Mouse (Mus musculus) embryonic facial prominence, embryonic 15.5 days (tissue): ENCODE data around the gene Mcu. TPM values are rescaled to one million over a fixed set of nuclear protein-coding genes. Genes with fewer than 3 reads are reported as not detected.

Experiments used
- ATAC-seq: fragments of 200-750 bp; cut with Nextera tagmentation; 2 replicates; pipeline ENCODE4 v1.8.0; 2017; ENCODE audit warnings: low read depth, moderate TSS enrichment; ENCODE audit not compliant: insufficient number of reproducible peaks, low FRiP score, low TSS enrichment
- H3K27ac ChIP-seq: fragments of 300-500 bp; sonication (generic); replicated peaks from 2 replicates; pipeline ENCODE4 v1.5.1; 2015; ENCODE audit warnings: mild to moderate bottlenecking, inconsistent platforms
- H3K27me3 ChIP-seq: fragments of 300-500 bp; sonication (generic); 2 replicates; pipeline ENCODE4 v1.6.1; 2015; ENCODE audit warnings: inconsistent platforms
- H3K36me3 ChIP-seq: fragments of 300-500 bp; sonication (generic); 2 replicates; pipeline ENCODE4 v1.6.1; 2015; ENCODE audit warnings: mild to moderate bottlenecking, inconsistent platforms
- H3K4me1 ChIP-seq: fragments of 300-500 bp; sonication (generic); 2 replicates; pipeline ENCODE4 v1.6.1; 2015; ENCODE audit warnings: inconsistent platforms
- H3K4me2 ChIP-seq: fragments of 300-500 bp; sonication (generic); replicated peaks from 2 replicates; pipeline ENCODE4 v1.6.1; 2015; ENCODE audit warnings: mild to moderate bottlenecking, inconsistent platforms
- H3K4me3 ChIP-seq: fragments of 300-500 bp; sonication (generic); replicated peaks from 2 replicates; pipeline ENCODE4 v1.5.1; 2015; ENCODE audit warnings: mild to moderate bottlenecking, inconsistent platforms
- H3K9ac ChIP-seq: fragments of 300-500 bp; sonication (generic); 2 replicates; pipeline ENCODE4 v1.6.1; 2015; ENCODE audit warnings: inconsistent platforms
- H3K9me3 ChIP-seq: fragments of 300-500 bp; sonication (generic); replicated peaks from 2 replicates; pipeline ENCODE4 v1.6.1; 2016; ENCODE audit warnings: inconsistent platforms
- WGBS: fragments of 180-500 bp; shearing (Covaris S2); methylation state at CpG from one replicate; pipeline ENCODE4 v1.1.7; 2015; 5-methylcytosine and 5-hydroxymethylcytosine counted together
- polyA plus RNA-seq: library from polyadenylated mRNA; unstranded; fragments of >200 nt; fragmentation: Nextera tagmentation; extraction: Ambion mirVana; gene quantifications from 2 replicates; pipeline ENCODE4 v1.2.1, GENCODE M21; 2015

Gene Mcu
- polyA plus RNA-seq, 1 experiment from 2014 or later = 40.7 TPM

- no peaks in the 10 kb centered on the region for H3K27me3 ChIP-seq
- H3K9me3 ChIP-seq = no peaks in the 10 kb centered on the region
- no peak overlapping the region for H3K4me2 ChIP-seq
- H3K36me3 ChIP-seq = peaks cover 3% of the 10 kb centered on the region; the same call in 1 of the 2 replicates
- WGBS = 80% methylated on average over 11 of the region's 11 CpGs
- no peak overlapping the region for H3K9ac ChIP-seq
- no peaks in the 10 kb centered on the region for H3K4me1 ChIP-seq
- H3K4me3 ChIP-seq = no peak overlapping the region
- H3K27ac ChIP-seq = no peak overlapping the region
- no peak for ATAC-seq
These were observed 67.6 kb downstream of the Mcu start for GRCm38 (mm10) chr10:59548768-59549333.

- H3K9me3 ChIP-seq = no peaks in the 10 kb centered on the region
- H3K9ac ChIP-seq = no peak overlapping the region
- H3K4me3 ChIP-seq = no peak overlapping the region
- no peak overlapping the region for H3K4me2 ChIP-seq
- 60% methylated on average over 6 of the region's 6 CpGs for WGBS
- ATAC-seq = no peak
- peaks cover 3% of the 10 kb centered on the region; the same call in 1 of the 2 replicates for H3K36me3 ChIP-seq
- H3K4me1 ChIP-seq = no peaks in the 10 kb centered on the region
- H3K27me3 ChIP-seq = no peaks in the 10 kb centered on the region
- H3K27ac ChIP-seq = no peak overlapping the region
These were observed 68.3 kb downstream of the Mcu start for GRCm38 (mm10) chr10:59548211-59548610.

- no peaks in the 10 kb centered on the region for H3K27me3 ChIP-seq
- ATAC-seq = no peak
- H3K4me2 ChIP-seq = no peak overlapping the region
- no peak overlapping the region for H3K4me3 ChIP-seq
- H3K9me3 ChIP-seq = no peaks in the 10 kb centered on the region
- 45% methylated on average over 7 of the region's 7 CpGs for WGBS
- H3K27ac ChIP-seq = no peak overlapping the region
- no peaks in the 10 kb centered on the region for H3K4me1 ChIP-seq
- H3K36me3 ChIP-seq = peaks cover 3% of the 10 kb centered on the region; the same call in 1 of the 2 replicates
- no peak overlapping the region for H3K9ac ChIP-seq
These were observed 69.1 kb downstream of the Mcu start for GRCm38 (mm10) chr10:59547426-59547825.

GRCm38 (mm10) chr10:59545169-59545568 is 71.3 kb downstream of the Mcu start:
- Histone ChIP-seq H3K27ac (no peak overlapping the region), H3K36me3 (peaks cover 3% of the 10 kb centered on the region; the same call in 1 of the 2 replicates), H3K27me3 (no peaks in the 10 kb centered on the region), H3K9ac (no peak overlapping the region), H3K4me3 (no peak overlapping the region), H3K9me3 (no peaks in the 10 kb centered on the region), H3K4me2 (no peak overlapping the region), H3K4me1 (peaks cover under 1% of the 10 kb centered on the region; the same call in 1 of the 2 replicates)
- no peak for ATAC-seq
- WGBS = 88% methylated on average over 7 of the region's 7 CpGs

GRCm38 (mm10) chr10:59543351-59543750 is 73.1 kb downstream of the Mcu start:
- Histone ChIP-seq H3K4me1 (peaks cover 16% of the 10 kb centered on the region), H3K9ac (no peak overlapping the region), H3K4me3 (no peak overlapping the region), H3K9me3 (no peaks in the 10 kb centered on the region), H3K36me3 (peaks cover 3% of the 10 kb centered on the region; the same call in 1 of the 2 replicates), H3K27me3 (no peaks in the 10 kb centered on the region), H3K27ac (no peak overlapping the region), H3K4me2 (no peak overlapping the region)
- WGBS = 63% methylated on average over 9 of the region's 9 CpGs
- no peak for ATAC-seq

GRCm38 (mm10) chr10:59541466-59541865 is 75.0 kb downstream of the Mcu start:
- no peak for ATAC-seq
- H3K27ac ChIP-seq = no peak overlapping the region
- no peak overlapping the region for H3K4me2 ChIP-seq
- 89% methylated on average over 11 of the region's 11 CpGs for WGBS
- H3K9me3 ChIP-seq = no peaks in the 10 kb centered on the region
- peaks cover 16% of the 10 kb centered on the region for H3K4me1 ChIP-seq
- H3K27me3 ChIP-seq = no peaks in the 10 kb centered on the region
- H3K4me3 ChIP-seq = no peak overlapping the region
- peaks cover 3% of the 10 kb centered on the region; the same call in 1 of the 2 replicates for H3K36me3 ChIP-seq
- H3K9ac ChIP-seq = no peak overlapping the region

GRCm38 (mm10) chr10:59540596-59540995 is 75.9 kb downstream of the Mcu start:
- no peak overlapping the region for H3K4me3 ChIP-seq
- WGBS = 93% methylated on average over 3 of the region's 3 CpGs
- no peak for ATAC-seq

GRCm38 (mm10) chr10:59540081-59540480 is 76.4 kb downstream of the Mcu start:
- Histone ChIP-seq H3K36me3 (no peaks in the 10 kb centered on the region), H3K4me2 (no peak overlapping the region), H3K4me1 (peaks cover 16% of the 10 kb centered on the region), H3K9ac (no peak overlapping the region; the same call in 1 of the 2 replicates), H3K9me3 (no peaks in the 10 kb centered on the region), H3K4me3 (no peak overlapping the region), H3K27ac (no peak overlapping the region), H3K27me3 (no peaks in the 10 kb centered on the region)
- ATAC-seq = no peak
- WGBS = 72% methylated on average over 3 of the region's 3 CpGs

More at GRCm38 (mm10) chr10:59540596-59540995, 75.9 kb downstream of the Mcu start:
- Histone ChIP-seq H3K4me1 (peaks cover 16% of the 10 kb centered on the region), H3K27me3 (no peaks in the 10 kb centered on the region), H3K4me2 (no peak overlapping the region), H3K9me3 (no peaks in the 10 kb centered on the region), H3K36me3 (no peaks in the 10 kb centered on the region), H3K9ac (no peak overlapping the region), H3K27ac (no peak overlapping the region)

- ATAC-seq = peak; percentile 76; the same call in 1 of the 2 replicates
- no peak overlapping the region for H3K9ac ChIP-seq
- H3K4me3 ChIP-seq = peak overlapping the region; percentile 37
- WGBS = under 1% methylated on average over 12 of the region's 12 CpGs
- no peaks in the 10 kb centered on the region for H3K36me3 ChIP-seq
- H3K4me1 ChIP-seq = peaks cover 16% of the 10 kb centered on the region
- no peaks in the 10 kb centered on the region for H3K27me3 ChIP-seq
- no peaks in the 10 kb centered on the region for H3K9me3 ChIP-seq
- no peak overlapping the region for H3K27ac ChIP-seq
- peak overlapping the region; percentile 66 for H3K4me2 ChIP-seq
These were observed 77.0 kb downstream of the Mcu start for GRCm38 (mm10) chr10:59539533-59539875.

- H3K4me1 ChIP-seq = peaks cover 16% of the 10 kb centered on the region
- no peak overlapping the region for H3K27ac ChIP-seq
- peak overlapping the region; percentile 37 for H3K4me3 ChIP-seq
- no peaks in the 10 kb centered on the region for H3K36me3 ChIP-seq
- H3K9ac ChIP-seq = no peak overlapping the region
- no peak for ATAC-seq
- 19% methylated on average over 17 of the region's 17 CpGs for WGBS
- H3K4me2 ChIP-seq = peak overlapping the region; percentile 66
- no peaks in the 10 kb centered on the region for H3K9me3 ChIP-seq
- H3K27me3 ChIP-seq = no peaks in the 10 kb centered on the region
These were observed 77.5 kb downstream of the Mcu start for GRCm38 (mm10) chr10:59538767-59539532.

- WGBS = 71% methylated on average over 6 of the region's 6 CpGs
- H3K27ac ChIP-seq = no peak overlapping the region
- no peaks in the 10 kb centered on the region for H3K36me3 ChIP-seq
- no peak overlapping the region for H3K4me3 ChIP-seq
- H3K27me3 ChIP-seq = no peaks in the 10 kb centered on the region
- H3K4me1 ChIP-seq = peaks cover 16% of the 10 kb centered on the region
- no peak overlapping the region for H3K4me2 ChIP-seq
- H3K9me3 ChIP-seq = no peaks in the 10 kb centered on the region
- no peak overlapping the region for H3K9ac ChIP-seq
- ATAC-seq = no peak
These were observed 78.4 kb downstream of the Mcu start for GRCm38 (mm10) chr10:59538063-59538462.
